Mouse (Mus musculus) adrenal gland, postnatal 4 days (tissue): Measurements from ENCODE around the gene Cd300e. TPM values are rescaled to one million over a fixed set of nuclear protein-coding genes. Genes with fewer than 3 reads are reported as not detected.

Experiments used
- DNase-seq, 2 experiments: peaks; one replicate each; pipeline ENCODE4 v3.0.0; 2021 to 2022; ENCODE audit warnings: low spot score in 2 of 2, mixed read lengths in 2 of 2
- long read RNA-seq, 2 experiments: library from polyadenylated mRNA; stranded (forward); transcript quantifications; one replicate each; pipeline ENCODE4 v2.0.0; 2021
- total RNA-seq, 2 experiments: library from RNA; stranded (reverse); gene quantifications; 2 replicates each; pipeline ENCODE4 v1.2.3; 2021

Gene Cd300e
- total RNA-seq = under 1 TPM; 0.20 to 0.48 TPM
- long read RNA-seq, experiment 1, partial matches to known transcripts = 0 of 1 reads
- long read RNA-seq, experiment 1, other reads (novel, unspliced or antisense) = 1 of 1 reads
- long read RNA-seq, experiment 2, partial matches to known transcripts = 0 of 1 reads
- long read RNA-seq, experiment 2, other reads (novel, unspliced or antisense) = 0 of 1 reads

GRCm38 (mm10) chr11:115062077-115062476 is at the start of gene Cd300e:
TSS of gene Cd300e (minus strand) at chr11:115062177.
- no peak for DNase-seq

DNA sequence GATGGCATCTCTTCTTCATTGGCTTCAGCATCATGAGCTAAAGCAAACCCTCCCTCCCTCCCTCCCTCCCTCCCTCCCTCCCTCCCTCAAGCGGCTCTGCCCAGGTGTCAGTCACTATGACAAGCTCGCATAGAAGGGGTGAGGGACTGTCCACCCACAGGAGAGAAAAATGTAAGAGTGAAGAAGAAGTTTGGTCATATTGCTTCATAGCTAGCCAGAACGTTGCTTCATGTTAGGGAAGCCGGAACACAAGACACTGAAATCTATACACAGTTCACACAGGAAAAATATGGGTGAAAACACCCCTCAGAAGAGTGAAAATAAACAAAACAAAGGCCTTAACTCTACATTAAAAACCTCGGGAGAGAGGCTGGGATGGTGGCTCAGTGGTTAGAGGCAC is 48.3 kb upstream of the Cd300e start:
- DNase-seq = no peak

- no peak for DNase-seq
Observed at GRCm38 (mm10) chr11:115108176-115108575, 46.2 kb upstream of the Cd300e start.

DNA sequence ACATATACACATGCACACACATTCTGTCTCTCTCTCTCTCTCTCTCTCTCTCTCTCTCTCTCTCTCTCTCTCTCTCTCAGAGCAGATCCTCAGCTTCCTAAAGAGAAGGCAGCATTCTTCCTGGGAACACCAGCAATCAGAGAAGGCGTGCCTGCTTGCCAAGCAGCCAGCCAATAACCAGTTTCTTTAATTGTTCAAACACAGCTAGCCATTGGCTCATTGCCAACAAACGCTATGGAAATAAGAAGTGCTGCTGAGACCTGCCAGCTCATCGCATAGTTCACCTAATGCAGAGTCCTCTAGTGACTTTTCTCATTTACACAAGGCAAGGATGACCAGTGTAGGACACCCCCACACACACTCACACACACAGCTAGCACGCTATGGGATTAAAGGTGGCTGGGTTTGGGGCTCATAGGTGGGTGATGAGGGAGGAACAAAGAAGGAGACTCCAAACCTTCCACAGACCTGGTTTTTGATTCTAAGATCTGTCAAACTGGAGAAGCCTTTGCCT is 45.5 kb upstream of the Cd300e start:
- no peak for DNase-seq

DNA sequence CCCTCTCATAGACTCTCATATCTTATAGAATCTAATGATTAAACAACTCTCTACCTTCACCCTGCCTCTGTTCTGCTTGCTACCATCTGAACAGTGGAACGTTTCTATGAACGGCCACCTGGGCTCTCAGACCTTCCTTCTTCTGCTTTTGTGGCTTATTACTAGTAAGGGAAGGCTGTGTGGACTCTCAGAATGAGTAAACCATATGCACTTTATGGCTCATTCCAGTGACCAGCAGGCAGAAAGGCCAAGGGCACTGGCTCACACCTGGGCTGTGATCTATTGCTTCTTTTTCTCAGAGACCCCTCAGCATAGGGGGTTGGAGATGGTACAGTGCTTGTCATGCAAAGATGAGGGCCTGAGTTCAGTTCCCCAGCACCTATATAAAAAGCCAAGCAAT is 44.7 kb upstream of the Cd300e start:
- no peak for DNase-seq

GRCm38 (mm10) chr11:115104769-115105563 is 43.0 kb upstream of the Cd300e start:
- no peak for DNase-seq

DNA sequence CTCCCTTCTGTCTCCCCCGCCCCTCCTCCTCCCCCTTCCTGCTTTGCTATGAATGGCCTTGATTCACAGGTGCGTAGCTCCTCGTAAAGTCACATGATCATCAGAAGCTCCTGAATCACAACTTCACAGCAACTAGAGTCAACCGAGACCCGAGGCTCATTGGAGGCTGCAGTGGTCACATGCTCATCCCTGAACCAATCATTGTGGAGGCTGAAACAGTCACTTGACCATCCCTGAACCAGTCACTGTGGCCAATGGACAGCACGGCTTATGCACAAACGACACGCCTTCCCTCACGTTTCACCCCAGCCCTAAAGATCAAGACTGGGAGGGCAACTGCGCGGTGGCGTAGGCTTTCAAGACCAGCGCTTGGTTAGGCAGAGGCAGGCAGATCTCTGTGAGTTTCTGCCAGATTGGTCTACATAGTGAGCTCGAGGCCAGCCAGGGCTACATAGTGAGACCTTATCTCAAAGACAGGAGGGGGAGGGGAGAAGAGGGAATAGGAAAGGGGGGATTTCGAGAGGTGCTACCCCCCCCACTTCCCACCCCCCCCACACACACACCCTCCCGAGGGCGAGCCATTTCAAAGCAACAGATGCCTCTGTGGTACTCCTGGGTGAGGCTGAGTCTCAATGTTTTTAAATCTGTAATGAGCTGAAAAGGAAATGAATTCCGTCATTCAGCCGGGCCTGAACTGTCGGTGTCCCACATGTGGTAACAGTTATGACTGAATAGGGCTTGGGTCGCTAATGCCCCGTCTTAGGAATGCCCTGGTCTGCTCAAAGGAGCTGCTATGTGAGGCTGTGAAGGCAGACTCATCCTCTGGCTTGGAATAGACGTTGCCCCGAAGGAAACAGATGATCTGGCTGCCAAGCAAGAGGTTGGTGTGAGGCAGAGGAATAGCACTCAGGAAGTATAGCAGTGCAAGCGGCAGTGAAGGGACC is 41.8 kb upstream of the Cd300e start:
- no peak for DNase-seq

- no peak for DNase-seq
Observed at GRCm38 (mm10) chr11:115102116-115102515, 40.1 kb upstream of the Cd300e start.

DNA sequence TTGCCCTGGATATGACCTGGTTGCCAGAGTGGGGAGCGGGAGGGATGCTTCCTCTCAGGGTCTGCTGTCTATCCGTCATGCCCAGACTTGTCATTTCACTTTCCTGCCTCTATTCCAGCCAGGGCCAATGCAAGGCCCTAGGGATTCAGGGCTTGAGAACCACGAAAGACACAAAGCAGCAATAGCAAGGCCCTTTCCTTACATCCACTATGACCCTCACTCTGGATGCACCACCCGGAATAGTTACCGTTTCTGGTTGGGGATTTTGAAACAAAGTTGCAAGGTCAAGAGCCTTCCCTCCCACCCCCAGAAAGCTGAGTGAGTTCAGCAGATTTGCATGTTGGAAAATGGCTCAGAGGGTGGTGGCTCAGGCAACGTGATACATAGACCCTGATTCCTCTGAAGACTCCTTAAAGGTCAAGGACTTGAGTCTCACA is 39.7 kb upstream of the Cd300e start:
- DNase-seq = no peak

- no peak for DNase-seq
Observed at GRCm38 (mm10) chr11:115100741-115101140, 38.8 kb upstream of the Cd300e start.

DNA sequence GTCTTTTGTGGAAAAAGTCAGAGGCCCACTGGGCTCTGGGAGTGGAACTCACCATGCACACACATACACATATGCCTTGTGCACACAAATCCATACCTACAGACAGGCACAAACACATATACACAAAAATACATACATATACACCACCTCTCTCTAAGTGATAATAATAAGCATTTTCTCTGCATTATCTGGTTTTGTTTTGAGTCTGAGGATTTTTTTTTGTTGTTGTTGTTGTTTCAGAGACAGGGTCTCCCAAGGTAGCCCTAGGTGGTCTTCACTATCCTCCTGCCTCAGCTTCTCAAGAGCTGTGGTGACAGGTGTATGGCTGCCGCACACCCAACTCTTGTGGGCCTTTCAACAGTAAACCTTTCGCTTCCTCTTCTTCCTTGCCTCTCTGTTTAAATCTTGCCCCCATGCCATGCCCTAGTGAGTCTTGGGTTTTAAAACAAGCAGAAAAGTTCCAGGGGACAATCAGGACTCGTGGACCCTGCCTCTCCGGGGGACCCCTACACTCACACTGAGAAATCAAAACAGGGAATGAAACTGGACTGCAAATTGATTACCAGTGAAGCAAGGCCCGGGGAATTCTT is 38.1 kb upstream of the Cd300e start:
- DNase-seq = no peak

DNA sequence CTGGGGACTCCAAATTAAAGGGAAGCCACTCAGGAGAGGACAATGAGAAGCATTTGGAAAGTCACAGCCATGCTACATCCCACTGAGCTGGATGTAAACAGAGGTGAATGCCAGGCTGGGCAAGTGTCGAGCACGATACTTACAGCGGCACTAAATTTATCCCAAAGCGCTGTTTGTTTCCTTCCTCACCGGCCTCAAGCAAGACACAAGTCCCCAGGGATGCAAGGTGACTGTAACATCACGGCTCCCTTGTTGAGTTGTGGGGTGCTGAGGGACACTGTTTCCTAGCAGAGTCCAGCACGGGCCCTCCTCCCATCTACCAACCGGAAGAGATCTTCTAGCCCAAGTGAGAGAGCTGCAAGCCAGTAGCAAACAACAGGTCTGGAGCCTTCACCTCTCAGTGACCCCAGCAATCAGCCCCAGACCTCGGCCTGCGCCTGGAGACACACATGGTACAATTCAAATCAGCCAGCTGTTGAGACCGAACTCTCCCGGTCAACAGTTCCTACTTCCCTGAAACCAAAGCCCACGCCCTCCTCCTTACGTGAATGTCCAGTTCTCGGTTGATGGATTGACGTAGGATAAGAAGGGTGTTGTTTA is 37.4 kb upstream of the Cd300e start:
- DNase-seq = no peak

DNA sequence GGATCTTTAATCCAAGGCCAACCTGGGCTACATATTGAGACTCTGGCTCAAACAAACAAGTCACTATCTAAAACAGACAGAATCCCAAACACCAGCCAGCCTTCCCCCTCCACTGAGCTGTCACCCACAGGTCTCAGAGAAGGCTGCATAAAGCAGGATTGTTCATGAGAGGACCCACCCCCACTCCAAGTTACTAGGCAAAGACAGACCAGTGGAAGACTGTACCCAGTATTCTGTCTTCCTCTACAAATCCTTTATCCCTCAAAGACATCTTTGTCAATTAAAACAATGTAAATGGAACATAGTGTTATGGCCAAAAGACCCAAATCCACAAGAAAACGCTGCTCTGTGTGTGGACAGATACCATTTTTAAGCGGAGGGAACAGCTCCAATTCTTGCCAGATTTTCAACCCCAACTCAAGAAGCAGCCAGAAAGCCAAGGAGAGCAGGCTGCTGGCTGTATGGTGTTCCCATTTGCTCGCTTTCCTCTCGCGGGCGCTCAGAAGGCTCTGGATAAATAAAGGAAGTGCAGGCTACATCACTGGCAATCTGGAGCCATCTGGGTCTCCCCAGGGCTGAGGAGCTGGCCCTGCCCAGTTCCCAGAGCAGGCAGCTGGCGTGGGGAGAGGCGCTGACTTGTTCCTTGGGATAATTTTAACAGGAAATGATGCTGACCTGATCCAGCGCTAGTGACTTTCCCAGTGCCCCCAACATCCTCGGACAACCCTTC is 36.4 kb upstream of the Cd300e start:
- DNase-seq = no peak

DNA sequence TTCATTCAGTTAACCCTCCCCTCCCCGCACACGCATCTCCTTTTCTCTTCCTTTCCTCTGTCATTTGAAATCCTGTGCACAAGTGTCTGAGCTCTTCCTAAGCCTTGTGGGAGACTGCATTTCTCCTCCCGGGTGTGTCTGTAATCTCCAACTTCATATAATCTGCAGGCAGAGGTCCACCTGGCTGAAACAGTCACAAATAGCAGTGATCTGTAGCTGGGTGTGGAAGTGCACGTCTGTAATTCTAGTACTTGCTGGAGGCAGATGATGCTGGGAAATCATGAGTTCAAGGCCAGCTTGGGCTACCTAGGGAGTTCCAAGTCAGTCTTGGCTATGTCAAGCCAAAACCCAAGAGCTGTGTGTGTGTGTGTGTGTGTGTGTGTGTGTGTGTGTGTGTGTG is 30.2 kb upstream of the Cd300e start:
- no peak for DNase-seq

DNA sequence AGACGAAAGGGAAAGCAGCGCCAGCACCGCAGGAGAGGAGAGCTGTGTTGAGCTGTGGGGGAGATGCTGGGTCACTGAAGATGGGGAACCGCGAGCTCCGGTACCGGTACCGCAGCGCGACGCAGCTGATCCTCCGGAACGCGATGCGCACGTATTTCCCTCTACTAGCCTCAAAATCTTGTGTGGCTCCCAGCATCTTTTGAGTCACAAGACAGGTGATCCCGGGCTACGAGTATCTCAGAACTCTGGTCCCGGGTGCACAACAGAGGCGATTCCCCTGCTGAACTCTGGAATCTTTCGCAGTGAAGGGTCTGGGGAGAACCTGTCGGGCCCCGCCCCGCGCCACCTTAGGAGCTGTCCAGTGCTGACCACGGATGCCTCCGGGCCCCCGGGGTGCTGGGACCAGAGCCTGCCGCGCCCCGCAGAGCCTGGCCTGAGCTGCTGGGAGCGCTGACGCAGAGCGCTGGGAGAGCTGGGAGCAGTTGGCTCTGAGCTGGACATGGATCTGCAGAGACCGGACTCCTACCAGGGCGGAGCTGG is 29.5 kb upstream of the Cd300e start, which contains the start of gene Rab37:
Gene Rab37 (plus strand): TSS at position 70 of the 540 bp plus-strand sequence.
- no peak for DNase-seq

GRCm38 (mm10) chr11:115089853-115090252 is 27.9 kb upstream of the Cd300e start:
- DNase-seq = no peak

DNA sequence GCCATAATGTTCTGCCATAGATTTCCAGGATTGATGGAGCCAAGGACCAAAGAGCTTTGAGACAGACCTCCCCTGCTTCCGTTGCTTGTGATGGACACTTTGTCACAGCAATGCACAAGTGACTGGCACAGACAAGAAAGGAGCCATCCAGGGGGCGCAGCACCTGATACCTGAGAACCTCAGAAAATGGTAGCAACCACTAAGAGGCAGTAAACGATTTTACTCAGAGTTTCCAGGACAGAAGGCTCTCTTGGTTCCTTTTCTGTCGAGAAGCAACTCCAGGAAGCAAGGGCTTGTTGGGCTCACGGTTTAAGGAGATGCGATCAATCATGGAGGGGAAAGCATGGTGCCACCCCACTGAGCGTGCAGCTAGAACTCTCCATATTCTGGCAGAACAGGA is 24.2 kb upstream of the Cd300e start:
- no peak for DNase-seq

- DNase-seq = no peak
Observed at GRCm38 (mm10) chr11:115085064-115085463, 23.1 kb upstream of the Cd300e start.

DNA sequence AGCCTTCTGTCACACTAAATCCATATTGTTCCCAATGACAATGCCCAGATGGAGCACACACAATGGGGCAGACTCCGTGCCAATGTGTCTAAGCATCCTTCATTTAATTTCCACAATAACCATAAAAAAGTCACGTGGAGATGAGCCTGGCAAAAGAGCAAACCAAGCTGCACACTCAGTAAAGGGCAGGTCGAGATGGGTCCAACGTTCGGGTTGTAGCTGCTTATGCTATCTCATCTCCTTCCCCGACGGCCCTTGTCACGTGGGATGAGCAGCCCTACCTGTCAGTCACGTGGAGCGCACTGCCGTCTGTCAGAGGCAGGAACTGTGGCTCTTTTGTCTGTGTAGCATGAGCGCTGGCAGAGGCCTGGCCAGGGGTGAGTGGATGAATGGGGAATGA is 22.6 kb upstream of the Cd300e start:
- DNase-seq = no peak
